Mouse (Mus musculus) cerebellum, adult 11 months (tissue): Measurements from ENCODE around the gene Mtch1.

Experiments used
- DNase-seq: peaks from one replicate; pipeline ENCODE4 v3.0.0; 2022

Gene Mtch1

GRCm38 (mm10) chr17:29305058-29305806 lies 42.5 kb downstream of the Mtch1 start:
- DNase-seq: peak; percentile 39

DNA sequence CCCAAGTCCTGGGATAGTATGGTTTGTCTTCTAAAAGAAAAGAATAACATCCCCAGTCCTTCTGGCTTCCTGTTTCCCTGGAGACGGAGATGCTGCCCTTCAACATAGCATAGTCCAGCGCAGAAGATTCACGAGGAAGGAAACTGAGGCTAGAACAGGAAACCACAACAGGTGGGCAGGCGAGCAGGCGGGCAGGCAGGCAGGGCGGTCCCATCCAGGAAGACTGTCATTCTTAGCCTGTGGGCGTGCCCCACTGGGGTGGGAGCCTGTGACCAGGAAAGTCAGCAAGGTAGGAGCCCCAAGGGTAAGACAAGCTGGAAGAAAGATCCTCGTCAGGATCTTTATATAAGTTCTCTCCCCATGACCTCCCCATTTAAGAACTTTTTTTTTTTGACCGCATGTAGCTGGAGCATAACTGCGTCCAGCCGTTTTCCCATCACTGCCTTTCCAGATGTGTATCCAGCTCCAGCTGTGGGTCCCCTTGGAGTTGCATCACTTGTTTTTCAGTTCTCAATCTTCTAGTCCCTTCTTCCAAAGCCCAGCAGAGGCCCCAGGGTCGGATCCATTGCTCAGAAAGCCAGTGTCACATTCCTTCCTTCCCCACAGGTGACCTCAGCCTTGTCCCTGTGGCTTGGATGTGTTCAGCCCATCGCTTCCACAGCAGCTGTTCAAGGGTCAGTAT lies 43.2 kb downstream of the Mtch1 start:
- DNase-seq: no peak

- DNase-seq: no peak
Measured at GRCm38 (mm10) chr17:29303856-29304255, 43.9 kb downstream of the Mtch1 start.

DNA sequence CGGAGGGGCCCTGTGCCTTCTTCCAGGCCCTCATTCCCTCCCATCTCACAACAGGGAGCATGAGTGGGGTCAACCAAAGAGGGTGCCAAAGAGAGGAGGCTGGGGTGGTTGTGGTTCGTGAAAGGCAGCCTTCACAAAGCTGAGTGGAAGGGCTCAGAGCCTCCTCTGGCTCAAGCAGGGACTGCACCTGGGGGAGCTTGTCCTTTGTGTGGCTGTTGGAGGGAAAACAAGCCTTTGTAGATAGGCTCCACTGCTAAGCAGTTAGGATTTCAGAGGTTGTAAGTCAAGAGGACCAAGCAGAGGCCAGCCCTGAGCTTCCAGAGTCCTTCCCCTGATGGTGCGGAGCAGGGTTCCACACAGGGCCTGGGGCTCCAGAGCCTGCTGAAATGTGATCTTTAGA lies 44.6 kb downstream of the Mtch1 start:
- no peak for DNase-seq

DNA sequence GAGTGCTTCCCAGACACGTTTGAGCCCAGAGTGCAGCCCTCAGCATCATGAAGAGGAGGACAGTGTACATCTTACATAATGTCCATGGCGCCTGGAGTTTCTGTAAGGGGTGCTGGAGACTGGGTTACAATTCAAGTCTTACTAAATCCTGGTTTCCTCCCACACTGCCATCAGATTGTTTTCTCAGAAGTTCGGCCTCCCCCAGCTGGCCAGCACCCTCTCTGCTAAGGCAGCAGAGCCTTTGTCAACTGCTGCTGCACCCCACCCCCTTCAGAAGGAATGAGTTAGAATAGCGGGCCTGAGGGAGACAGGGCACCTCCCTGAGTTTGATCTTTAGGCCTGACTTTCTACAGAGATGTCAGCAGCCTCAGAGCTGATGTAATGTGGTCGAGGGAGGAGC lies 45.6 kb downstream of the Mtch1 start:
- no peak for DNase-seq

DNA sequence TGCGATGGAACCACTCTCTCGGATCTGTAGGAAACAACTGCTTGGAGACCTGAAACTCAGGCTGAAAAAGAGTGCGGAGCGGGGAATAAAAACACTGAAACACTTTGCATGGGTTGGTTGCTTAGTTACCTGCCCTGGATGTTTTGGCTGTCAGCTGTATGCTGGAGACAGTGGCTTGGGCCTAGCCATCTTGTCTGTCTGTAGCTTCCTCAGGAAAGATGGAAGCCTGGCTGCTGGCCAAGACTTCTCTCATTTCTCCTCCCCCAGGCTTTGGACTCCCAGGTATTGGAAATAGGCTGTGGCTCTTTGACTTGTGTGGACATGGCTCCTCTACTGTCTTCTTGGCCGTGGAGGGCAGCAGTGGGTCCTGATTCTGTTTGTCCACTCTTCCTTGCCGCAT lies 46.3 kb downstream of the Mtch1 start:
- DNase-seq: no peak

DNA sequence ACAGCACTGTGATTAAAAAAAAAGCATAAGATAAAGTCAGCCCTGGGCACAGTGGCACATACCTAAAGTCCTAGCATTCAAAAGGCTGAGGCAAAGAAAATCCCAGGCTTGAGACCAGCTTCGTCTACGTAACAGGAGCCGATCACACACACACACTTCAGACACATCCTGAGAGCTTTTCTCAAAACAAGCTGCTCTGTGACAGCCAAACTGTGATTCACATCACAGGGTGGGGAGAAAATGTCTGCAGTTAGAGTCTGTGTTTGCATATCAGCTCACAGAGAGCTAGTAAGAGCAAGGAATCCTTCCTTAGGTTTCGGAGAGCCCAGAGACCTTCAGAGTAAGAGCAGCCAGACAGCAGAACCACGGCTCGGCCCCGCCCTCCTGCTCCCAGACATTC lies 46.8 kb downstream of the Mtch1 start:
- no peak for DNase-seq

DNA sequence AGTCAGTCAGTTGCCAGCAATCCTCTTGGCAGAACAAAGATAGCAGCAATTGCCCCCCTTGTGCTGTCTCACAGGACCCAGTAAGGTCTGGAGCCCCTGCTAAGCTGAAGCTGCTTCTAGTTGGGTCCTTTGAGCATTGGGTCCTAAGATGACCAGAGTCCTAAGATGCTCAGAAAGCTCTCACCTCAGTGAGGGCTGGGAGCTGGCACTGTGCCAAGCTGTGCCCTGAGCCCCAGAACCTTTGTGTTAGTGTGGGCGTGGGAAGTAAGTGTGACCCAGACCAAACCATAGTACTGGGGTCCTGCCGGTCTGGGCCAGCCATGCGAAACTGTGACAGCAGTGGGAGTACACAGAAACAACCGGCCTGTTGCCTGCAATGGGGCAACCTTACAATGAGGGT lies 48.5 kb downstream of the Mtch1 start:
- no peak for DNase-seq

DNA sequence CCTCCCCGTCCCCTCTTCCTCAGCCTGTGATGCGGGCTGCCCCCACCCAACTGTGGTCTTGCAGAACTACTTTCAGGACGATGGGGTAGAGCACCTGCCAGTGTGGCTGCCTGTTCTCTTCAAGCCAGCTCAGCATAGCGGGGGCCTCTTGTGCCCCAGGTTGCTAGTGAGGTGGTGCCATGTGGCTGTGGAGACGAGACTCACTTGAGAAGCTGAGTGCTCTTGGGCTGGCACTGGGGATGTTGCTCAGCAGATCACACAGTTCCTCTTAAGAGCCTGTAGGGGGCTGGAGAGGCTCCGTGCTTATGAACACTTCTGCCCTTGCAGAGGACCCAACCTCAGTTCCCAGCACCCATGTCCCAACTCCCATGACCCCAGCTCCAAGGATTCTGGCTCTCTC lies 49.9 kb downstream of the Mtch1 start:
- DNase-seq: no peak

GRCm38 (mm10) chr17:29297321-29297720 lies 50.4 kb downstream of the Mtch1 start:
- no peak for DNase-seq

DNA sequence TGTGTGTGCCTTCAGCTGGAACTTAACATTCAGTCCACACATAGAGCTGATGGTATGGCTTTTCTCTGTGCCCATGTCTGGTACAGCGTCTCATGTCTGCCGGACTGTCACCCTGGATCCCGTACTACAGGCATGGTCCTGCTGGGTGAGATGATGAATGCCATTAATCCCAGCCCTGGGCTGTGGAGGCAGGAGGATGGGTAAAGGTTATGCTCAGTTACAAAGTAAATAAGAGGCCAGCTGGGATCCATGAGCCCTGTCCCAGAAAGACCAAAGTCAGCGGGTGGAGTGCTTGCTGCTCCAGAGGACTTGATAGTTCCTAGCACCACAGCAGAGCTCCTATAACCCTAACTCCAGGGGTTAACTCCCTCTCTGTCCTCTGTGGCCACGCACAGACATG lies 51.9 kb downstream of the Mtch1 start:
- no peak for DNase-seq

DNA sequence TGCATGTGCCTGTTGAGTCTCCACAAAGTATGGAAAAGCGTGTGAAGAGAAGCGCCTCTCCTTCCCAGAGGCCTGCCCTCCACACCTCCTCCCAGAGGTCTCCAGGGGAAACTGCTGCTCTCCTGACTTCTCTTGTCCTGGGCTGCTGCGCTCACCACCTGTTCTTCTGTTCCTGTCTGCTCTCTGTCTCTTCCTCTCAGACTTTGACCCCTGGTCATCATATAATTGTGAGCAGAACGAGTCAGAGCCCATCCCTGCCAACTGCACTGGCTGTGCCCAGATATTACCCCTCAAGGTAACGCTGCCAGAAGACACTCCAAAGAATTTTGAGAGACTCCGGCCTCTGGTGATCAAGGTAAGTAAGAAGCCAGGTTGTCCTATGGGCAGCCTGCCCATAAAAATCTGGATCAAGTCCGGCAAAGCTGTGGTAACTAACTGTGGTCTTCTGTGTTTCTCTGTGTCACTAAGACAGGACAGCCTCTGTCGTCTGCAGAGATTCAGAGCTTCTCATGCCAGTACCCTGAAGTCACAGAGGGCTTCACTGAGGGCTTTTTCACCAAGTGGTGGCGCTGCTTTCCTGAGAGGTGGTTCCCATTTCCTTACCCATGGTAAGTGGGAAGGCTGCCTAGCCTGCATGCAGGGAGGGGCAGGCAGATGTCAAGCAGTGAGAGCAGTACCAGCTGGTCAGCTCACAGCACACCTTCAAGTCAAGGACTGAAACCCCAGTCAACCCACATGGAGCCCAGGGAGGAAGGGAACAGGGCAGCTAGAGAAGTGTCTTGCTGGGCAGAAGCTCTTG lies 53.7 kb downstream of the Mtch1 start:
- DNase-seq: no peak

- DNase-seq: no peak
Measured at GRCm38 (mm10) chr17:29292996-29293395, 54.7 kb downstream of the Mtch1 start.

DNA sequence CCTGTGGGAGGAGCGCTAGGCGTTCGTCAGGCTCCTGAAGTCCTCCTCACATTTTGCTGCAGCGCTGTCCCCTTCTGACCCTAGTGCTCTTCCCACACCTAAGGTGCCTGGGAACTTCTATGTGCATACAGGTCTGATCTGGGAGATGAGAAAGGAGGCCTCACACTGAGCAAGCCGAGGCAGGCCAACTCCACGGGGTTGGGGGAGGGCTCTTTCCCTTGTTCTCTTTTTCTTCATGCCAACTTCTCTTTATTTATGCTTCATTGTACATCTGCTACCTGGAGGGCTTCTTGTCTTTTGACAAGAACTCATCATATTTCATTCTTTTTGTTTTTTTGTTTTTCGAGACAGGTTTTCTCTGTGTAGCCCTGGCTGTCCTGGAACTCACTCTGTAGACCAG lies 55.9 kb downstream of the Mtch1 start:
- no peak for DNase-seq

GRCm38 (mm10) chr17:29282216-29282952 lies 65.3 kb downstream of the Mtch1 start:
- DNase-seq: no peak
